Mouse (Mus musculus): ENCODE measurements at regions not wholly inside any gene's neighbourhood (a gene's known extent, or its start where the extent isn't known, plus 50 kb on each side); places are given as distances from the start of the nearest gene placed in this dataset.

- no peak overlapping the region for H3K27ac ChIP-seq (ENCODE audit: insufficient read depth, low read length)
- no peak overlapping the region for H3K4me3 ChIP-seq (ENCODE audit: insufficient read depth, low read length)
- 0 out of 2 replicates have a peak, but pooled peaks cover 2% of the 10 kb centered on the region for H3K4me1 ChIP-seq (ENCODE audit: control insufficient read depth, insufficient read depth, low read length)
- TF ChIP-seq POLR2A (IDR thresholded peaks at IDR 0.05; ENCODE audit: extremely low read depth, insufficient read depth, low read length) (no peak), CTCF (IDR thresholded peaks at IDR 0.05; ENCODE audit: extremely low read depth, insufficient read depth, low read length) (no peak)
These were observed 210.5 kb downstream of the Nedd1 start for GRCm38 (mm10) chr10:92511769-92512168.

GRCm38 (mm10) chr10:92510677-92511076 is 211.5 kb downstream of the Nedd1 start:
- Histone ChIP-seq H3K4me3 (ENCODE audit: insufficient read depth, low read length) (no peak overlapping the region), H3K27ac (ENCODE audit: insufficient read depth, low read length) (no peak overlapping the region), H3K4me1 (ENCODE audit: control insufficient read depth, insufficient read depth, low read length) (0 out of 2 replicates have a peak, but pooled peaks cover 2% of the 10 kb centered on the region)
- TF ChIP-seq POLR2A (IDR thresholded peaks at IDR 0.05; ENCODE audit: extremely low read depth, insufficient read depth, low read length) (no peak), CTCF (IDR thresholded peaks at IDR 0.05; ENCODE audit: extremely low read depth, insufficient read depth, low read length) (no peak)

GRCm38 (mm10) chr10:92504271-92504670 is 217.9 kb downstream of the Nedd1 start:
- TF ChIP-seq POLR2A (IDR thresholded peaks at IDR 0.05; ENCODE audit: extremely low read depth, insufficient read depth, low read length), result no peak
- TF ChIP-seq CTCF (IDR thresholded peaks at IDR 0.05; ENCODE audit: extremely low read depth, insufficient read depth, low read length), result no peak
- Histone ChIP-seq H3K4me1 (ENCODE audit: control insufficient read depth, insufficient read depth, low read length) (no peaks in the 10 kb centered on the region), H3K4me3 (ENCODE audit: insufficient read depth, low read length) (no peak overlapping the region), H3K27ac (ENCODE audit: insufficient read depth, low read length) (no peak overlapping the region)

GRCm38 (mm10) chr10:92483592-92483991 is 238.6 kb downstream of the Nedd1 start:
- TF ChIP-seq CTCF (IDR thresholded peaks at IDR 0.05; ENCODE audit: extremely low read depth, insufficient read depth, low read length) (no peak), POLR2A (IDR thresholded peaks at IDR 0.05; ENCODE audit: extremely low read depth, insufficient read depth, low read length) (no peak)
- no peak overlapping the region for H3K4me3 ChIP-seq (ENCODE audit: insufficient read depth, low read length)
- no peak overlapping the region for H3K27ac ChIP-seq (ENCODE audit: insufficient read depth, low read length)
- H3K4me1 ChIP-seq (ENCODE audit: control insufficient read depth, insufficient read depth, low read length), result no peaks in the 10 kb centered on the region

- no peaks in the 10 kb centered on the region for H3K4me1 ChIP-seq (ENCODE audit: control insufficient read depth, insufficient read depth, low read length)
- no peak overlapping the region for H3K27ac ChIP-seq (ENCODE audit: insufficient read depth, low read length)
- TF ChIP-seq POLR2A (IDR thresholded peaks at IDR 0.05; ENCODE audit: extremely low read depth, insufficient read depth, low read length), result no peak
- TF ChIP-seq CTCF (IDR thresholded peaks at IDR 0.05; ENCODE audit: extremely low read depth, insufficient read depth, low read length), result no peak
- H3K4me3 ChIP-seq (ENCODE audit: insufficient read depth, low read length), result no peak overlapping the region
These were observed 248.9 kb downstream of the Nedd1 start for GRCm38 (mm10) chr10:92473282-92473681.

GRCm38 (mm10) chr10:92471111-92471510 is 251.1 kb downstream of the Nedd1 start:
- TF ChIP-seq CTCF (IDR thresholded peaks at IDR 0.05; ENCODE audit: extremely low read depth, insufficient read depth, low read length), result no peak
- no peak for TF ChIP-seq POLR2A (IDR thresholded peaks at IDR 0.05; ENCODE audit: extremely low read depth, insufficient read depth, low read length)
- no peaks in the 10 kb centered on the region for H3K4me1 ChIP-seq (ENCODE audit: control insufficient read depth, insufficient read depth, low read length)
- no peak overlapping the region for H3K27ac ChIP-seq (ENCODE audit: insufficient read depth, low read length)
- no peak overlapping the region for H3K4me3 ChIP-seq (ENCODE audit: insufficient read depth, low read length)

- TF ChIP-seq POLR2A (IDR thresholded peaks at IDR 0.05; ENCODE audit: extremely low read depth, insufficient read depth, low read length), result no peak
- TF ChIP-seq CTCF (IDR thresholded peaks at IDR 0.05; ENCODE audit: extremely low read depth, insufficient read depth, low read length), result no peak
- H3K4me1 ChIP-seq (ENCODE audit: control insufficient read depth, insufficient read depth, low read length), result no peaks in the 10 kb centered on the region
- H3K27ac ChIP-seq (ENCODE audit: insufficient read depth, low read length), result no peak overlapping the region
- H3K4me3 ChIP-seq (ENCODE audit: insufficient read depth, low read length), result no peak overlapping the region
These were observed 267.0 kb downstream of the Nedd1 start for GRCm38 (mm10) chr10:92455195-92455594.

GRCm38 (mm10) chr10:92453550-92453949 is 268.7 kb downstream of the Nedd1 start:
- no peaks in the 10 kb centered on the region for H3K4me1 ChIP-seq (ENCODE audit: control insufficient read depth, insufficient read depth, low read length)
- no peak overlapping the region for H3K4me3 ChIP-seq (ENCODE audit: insufficient read depth, low read length)
- TF ChIP-seq CTCF (IDR thresholded peaks at IDR 0.05; ENCODE audit: extremely low read depth, insufficient read depth, low read length) (no peak), POLR2A (IDR thresholded peaks at IDR 0.05; ENCODE audit: extremely low read depth, insufficient read depth, low read length) (no peak)
- no peak overlapping the region for H3K27ac ChIP-seq (ENCODE audit: insufficient read depth, low read length)

GRCm38 (mm10) chr10:92445957-92446356 is 276.3 kb downstream of the Nedd1 start:
- H3K4me3 ChIP-seq (ENCODE audit: insufficient read depth, low read length), result no peak overlapping the region
- no peak for TF ChIP-seq POLR2A (IDR thresholded peaks at IDR 0.05; ENCODE audit: extremely low read depth, insufficient read depth, low read length)
- TF ChIP-seq CTCF (IDR thresholded peaks at IDR 0.05; ENCODE audit: extremely low read depth, insufficient read depth, low read length), result no peak
- no peak overlapping the region for H3K27ac ChIP-seq (ENCODE audit: insufficient read depth, low read length)
- no peaks in the 10 kb centered on the region for H3K4me1 ChIP-seq (ENCODE audit: control insufficient read depth, insufficient read depth, low read length)

- no peaks in the 10 kb centered on the region for H3K4me1 ChIP-seq (ENCODE audit: control insufficient read depth, insufficient read depth, low read length)
- no peak overlapping the region for H3K27ac ChIP-seq (ENCODE audit: insufficient read depth, low read length)
- no peak for TF ChIP-seq POLR2A (IDR thresholded peaks at IDR 0.05; ENCODE audit: extremely low read depth, insufficient read depth, low read length)
- TF ChIP-seq CTCF (IDR thresholded peaks at IDR 0.05; ENCODE audit: extremely low read depth, insufficient read depth, low read length), result no peak
- no peak overlapping the region for H3K4me3 ChIP-seq (ENCODE audit: insufficient read depth, low read length)
These were observed 283.4 kb downstream of the Nedd1 start for GRCm38 (mm10) chr10:92438621-92439394.

All from cortical plate, adult 2 months (tissue).